Mouse (Mus musculus) gastrocnemius, postnatal 10 days (tissue): ENCODE results near the gene Pank3. TPM values are rescaled to one million over a fixed set of nuclear protein-coding genes. Genes with fewer than 3 reads are reported as not detected.
"Not testable (repeated sequence)": the region's sequence is repeated elsewhere in the genome, so short reads cannot be mapped to it uniquely, and the experiment has no call there.

Experiments used
- DNase-seq: peaks from one replicate; pipeline ENCODE4 v3.0.0; 2021; ENCODE audit warnings: mixed read lengths
- total RNA-seq, 2 experiments: library from RNA; stranded (reverse); gene quantifications; 2 replicates each; pipeline ENCODE4 v1.2.3; 2021

Pank3 gene
- total RNA-seq, 2 experiments from 2014 or later: 21.4 to 23.3 TPM

GRCm38 (mm10) chr11:35776452-35776851 is 7.2 kb downstream of the Pank3 start:
- DNase-seq: no peak

- no peak for DNase-seq
These were observed 11.1 kb downstream of the Pank3 start for GRCm38 (mm10) chr11:35780336-35780735.

DNA sequence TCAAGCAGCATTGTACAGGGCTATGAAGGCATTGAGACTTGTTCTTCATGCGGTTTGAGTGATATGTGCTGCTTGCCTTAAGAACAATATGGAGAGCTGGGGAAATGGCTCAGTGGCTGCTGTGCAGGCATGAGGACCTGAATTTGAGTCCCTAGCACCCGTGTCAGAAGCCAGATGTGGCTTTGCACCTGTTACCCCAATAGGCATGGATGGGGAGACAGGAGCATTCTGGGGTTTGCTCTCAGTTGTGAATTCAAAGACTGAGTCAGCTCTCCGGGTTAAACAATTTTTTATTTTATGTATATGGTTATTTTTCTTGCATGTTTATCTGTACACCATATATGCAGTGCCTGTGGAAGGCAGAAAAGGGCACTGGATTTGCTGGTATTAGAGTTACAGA is 13.2 kb downstream of the Pank3 start:
- DNase-seq: no peak

- no peak for DNase-seq
These were observed 13.8 kb downstream of the Pank3 start for GRCm38 (mm10) chr11:35783038-35783437.

- DNase-seq: no peak
These were observed 14.7 kb downstream of the Pank3 start for GRCm38 (mm10) chr11:35784002-35784401.

DNA sequence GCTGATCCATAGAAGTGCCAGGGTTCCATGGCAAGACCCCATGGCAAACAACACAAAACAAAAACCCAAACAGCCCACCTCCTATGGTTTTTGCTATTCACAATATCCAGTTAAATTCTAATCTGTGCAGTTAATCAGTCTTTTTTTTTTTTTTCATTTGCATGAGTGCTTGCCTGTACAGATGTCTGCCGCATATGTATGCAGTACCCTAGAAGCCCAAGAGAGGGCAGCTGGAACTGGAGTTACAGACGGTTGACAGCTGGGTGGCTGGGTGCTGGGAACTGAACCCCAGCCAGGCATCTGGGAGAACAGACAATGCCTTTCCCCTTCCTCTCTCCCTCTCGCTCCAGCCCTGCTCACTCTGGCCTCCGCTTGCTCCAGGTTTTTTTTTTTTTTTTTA is 15.3 kb downstream of the Pank3 start:
- no peak for DNase-seq

- no peak for DNase-seq
These were observed 19.2 kb downstream of the Pank3 start for GRCm38 (mm10) chr11:35788443-35788842.

GRCm38 (mm10) chr11:35792800-35793199 is 23.5 kb downstream of the Pank3 start:
- not testable (repeated sequence) for DNase-seq

GRCm38 (mm10) chr11:35797751-35798494 is 28.6 kb downstream of the Pank3 start:
- peak; percentile 9 for DNase-seq

GRCm38 (mm10) chr11:35798495-35798820 is 29.2 kb downstream of the Pank3 start:
- DNase-seq: no peak

GRCm38 (mm10) chr11:35798874-35799273 is 29.6 kb downstream of the Pank3 start, which contains the start of gene Fbll1:
Fbll1 (minus strand) TSS chr11:35798884.
- DNase-seq: peak; percentile 36

DNA sequence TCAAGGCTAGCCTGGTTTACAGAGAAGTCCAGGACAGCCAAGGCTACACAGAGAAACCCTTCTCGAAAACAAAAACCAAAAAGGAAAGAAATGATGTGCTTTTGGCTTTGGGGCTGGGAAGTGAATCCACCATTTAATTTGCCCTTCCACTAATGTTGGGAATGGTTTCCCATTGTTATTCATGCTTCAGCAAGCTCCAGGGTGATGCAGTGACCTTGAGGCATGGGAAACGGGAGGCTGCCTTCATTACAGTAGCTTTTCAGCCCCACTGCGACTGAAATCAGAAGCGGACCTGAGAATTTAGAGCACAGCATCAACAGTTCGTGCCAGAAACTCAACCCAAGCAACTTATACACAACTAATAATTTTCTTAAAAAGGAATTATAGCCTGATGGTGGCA is 32.0 kb downstream of the Pank3 start:
- DNase-seq: no peak

- DNase-seq: no peak
These were observed 42.2 kb downstream of the Pank3 start for GRCm38 (mm10) chr11:35811458-35811857.

DNA sequence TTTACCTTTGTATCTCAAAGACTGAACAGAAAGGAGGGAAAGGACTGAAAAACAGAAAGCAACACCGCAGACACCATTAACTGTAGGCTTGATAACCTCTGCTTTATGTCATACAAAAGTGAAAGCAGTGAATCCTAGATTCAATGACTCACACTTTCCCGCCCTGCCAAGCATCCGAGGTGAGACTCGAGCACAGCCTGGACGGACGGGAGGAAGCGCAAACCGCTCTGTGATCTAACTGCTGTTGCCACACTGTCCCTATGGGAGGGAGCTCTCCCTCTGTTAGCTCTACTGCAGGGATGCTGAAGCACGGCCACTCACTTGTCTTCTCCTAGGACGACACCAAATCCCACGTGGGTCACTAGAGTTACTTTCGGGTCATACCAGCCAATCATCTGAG is 47.0 kb downstream of the Pank3 start:
- DNase-seq: no peak

- no peak for DNase-seq
These were observed 58.4 kb downstream of the Pank3 start for GRCm38 (mm10) chr11:35827714-35828113.

GRCm38 (mm10) chr11:35832139-35832538 is 62.9 kb downstream of the Pank3 start:
- DNase-seq: no peak

DNA sequence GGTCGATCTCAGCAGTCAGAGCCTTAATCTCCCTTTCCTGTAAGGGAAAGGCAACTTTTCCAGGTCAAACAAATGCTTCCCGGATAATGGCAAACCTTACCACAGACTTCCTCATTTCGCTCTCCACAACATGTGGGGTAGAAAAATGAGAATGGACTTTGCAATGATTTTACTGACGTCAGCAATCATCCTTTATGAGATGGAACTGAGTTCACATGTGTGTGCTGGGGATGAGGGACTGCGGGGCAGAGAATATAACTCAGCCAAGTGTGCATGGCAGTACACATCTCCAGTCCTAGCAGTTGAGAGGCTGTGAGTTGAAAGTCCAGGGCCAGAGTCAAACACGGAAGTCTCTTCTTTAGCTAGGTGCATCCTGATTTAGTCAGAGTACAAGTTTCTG is 64.0 kb downstream of the Pank3 start:
- no peak for DNase-seq

DNA sequence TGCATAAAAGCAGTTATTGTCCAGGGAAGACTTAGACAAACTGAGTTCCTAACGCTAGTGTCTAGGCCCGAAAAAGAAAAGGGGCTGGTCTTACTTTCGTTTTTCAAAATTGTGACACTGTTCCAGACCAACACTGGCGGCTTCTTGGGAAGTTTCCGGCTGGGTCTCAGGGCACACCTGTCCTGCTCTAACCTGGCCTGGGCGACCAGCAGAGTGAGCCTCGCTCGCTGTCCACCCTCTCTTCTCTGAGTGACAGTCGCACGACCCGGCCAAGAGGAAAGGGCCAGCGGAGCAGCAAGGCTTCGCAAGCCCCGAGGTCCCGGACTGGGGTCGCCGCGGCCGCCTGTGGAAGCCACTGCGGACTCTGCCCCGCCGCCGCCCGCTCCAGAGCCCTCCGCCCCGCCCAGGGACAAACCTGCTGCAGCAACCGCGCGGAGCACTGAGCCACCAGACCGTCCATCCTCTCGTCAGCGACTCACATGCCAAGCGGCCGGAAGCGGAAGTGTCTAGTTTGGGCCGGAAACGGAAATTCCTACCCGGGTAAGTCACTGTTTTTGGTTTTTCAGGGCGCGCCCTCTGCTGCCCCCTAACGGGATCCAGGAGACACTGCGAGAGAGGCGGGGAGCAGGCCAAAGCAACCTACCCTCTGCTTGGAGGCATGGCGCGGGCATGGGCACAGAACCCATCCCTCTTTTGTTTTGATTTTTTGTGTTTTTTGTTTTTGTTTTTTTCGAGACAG is 64.9 kb downstream of the Pank3 start, which contains the start of gene Rars:
Gene Rars (minus strand): TSS at position 485 of the 739 bp plus-strand sequence.
- peak; percentile 91 for DNase-seq

DNA sequence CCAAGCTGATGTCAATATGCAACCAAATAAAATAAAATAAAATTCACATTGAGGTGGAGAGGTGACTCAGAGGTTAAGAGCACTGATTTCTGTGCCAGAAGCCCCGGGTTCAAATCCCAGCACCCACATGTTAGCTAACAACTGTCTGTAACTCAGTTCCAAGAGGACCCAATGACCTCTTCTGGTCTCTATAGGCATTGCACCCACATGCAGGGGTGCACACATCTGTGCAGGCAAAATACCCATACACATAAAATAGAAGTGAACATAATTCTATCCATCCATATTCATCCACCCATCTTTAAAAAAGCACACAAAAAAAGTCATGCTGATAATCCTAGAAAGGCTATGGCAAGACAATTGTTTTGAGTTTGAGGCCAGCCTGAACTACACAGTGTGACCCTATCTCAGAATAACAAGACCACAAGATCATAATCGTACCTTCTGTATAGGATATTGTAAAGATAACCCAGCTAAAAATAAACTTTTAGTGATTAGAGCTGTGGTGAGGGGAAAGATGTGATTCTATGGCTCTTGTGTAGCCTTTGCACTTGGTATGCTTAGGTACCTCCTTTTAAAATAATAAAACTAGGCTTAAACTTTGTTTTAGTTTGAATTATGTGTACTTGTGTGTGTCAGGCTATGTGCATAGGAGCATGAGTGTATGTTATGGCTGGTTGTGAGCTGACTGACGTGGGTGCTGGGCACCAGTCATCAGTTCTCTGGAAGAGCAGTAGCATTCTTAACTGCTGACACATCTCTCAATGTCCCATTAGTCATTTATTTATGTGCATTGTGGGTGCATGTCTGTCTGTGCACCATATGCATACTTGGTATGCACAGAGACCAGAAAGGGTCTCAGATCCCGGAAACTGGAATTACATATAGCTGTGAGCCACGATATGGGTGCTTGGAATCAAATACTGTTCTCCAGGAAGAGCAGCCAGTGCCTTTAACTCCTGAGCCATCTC is 68.2 kb downstream of the Pank3 start:
- DNase-seq: no peak

DNA sequence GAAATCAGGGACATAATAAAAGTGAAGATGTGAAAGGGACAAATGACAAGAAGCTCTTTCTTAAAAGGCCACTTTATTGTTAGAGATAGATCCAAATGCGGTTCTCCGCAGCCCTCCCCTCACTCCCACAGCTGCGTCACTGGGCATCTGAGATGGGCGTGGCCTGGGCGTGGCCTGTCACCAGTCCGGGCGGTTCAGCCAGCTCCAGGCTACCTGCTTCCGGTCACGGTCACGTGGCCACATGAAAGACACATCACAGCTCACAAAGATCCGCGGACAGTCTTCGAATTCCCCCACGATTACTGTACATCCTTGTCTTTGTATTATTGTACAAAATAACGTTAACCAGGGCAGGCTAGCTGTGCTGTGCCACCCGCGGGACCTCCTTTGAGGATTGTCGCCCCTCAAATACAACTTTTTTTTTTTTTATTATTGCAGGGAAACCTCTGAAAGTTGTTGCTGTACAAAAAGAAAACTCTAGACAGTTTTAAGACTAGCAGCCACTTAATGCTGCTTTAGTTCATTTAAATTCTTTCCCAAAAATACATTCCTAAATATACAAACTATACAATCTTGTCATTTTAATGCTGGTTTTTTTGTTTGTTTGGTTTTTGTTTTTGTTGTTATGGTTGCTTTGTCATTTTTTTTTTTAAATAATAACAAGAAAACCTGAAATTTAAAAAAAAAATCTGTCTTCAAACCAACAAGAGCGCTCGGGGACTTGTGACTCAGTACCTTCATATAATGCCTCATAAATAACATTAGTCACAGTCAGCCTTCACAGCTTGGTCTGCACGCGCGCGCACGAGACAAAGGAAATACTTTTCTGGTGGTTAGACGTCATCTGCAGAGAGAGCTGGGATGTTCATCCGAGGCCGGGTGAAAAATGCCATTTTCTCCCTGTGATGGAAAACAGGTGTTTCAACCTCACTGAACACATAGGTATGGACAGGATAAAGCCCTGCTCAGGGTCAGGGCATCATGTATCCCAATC is 69.4 kb downstream of the Pank3 start:
- DNase-seq: peak; percentile 89

DNA sequence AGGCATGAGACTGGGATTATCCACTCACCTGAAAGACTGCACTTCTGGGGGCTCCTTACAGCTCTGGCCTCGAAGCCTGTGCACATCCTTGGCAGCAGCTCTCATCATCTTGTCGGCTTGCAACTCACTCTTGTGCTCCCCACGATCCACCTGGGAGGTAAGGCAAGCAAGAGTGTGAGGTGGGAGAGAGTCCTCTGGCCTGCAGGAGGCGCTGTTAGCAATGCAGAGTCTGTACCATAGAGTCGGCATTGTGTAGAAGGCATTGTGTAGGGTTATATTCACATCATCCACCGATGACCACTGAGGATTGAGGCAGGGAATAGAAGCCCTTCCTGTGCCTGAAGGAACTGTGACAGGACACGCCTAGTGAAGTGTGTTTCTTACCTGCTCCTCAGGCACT is 71.0 kb downstream of the Pank3 start:
- no peak for DNase-seq
